Mouse (Mus musculus) bone marrow macrophage, adult 2 months (primary cell): ENCODE data around the gene Wdfy2. TPM values are rescaled to one million over a fixed set of nuclear protein-coding genes. Genes with fewer than 3 reads are reported as not detected.

ENCODE experiments used
- H3K27ac ChIP-seq: 2 replicates; pipeline ENCODE4 v1.5.1; 2012; ENCODE audit warnings: low read depth, low read length; ENCODE audit not compliant: insufficient read depth
- H3K4me1 ChIP-seq: 2 replicates; pipeline ENCODE4 v1.6.1; 2012; ENCODE audit warnings: low read length; ENCODE audit not compliant: control insufficient read depth, insufficient read depth
- H3K4me3 ChIP-seq: 2 replicates; pipeline ENCODE4 v1.5.1; 2012; ENCODE audit warnings: mild to moderate bottlenecking, low read length, moderate library complexity; ENCODE audit not compliant: insufficient read depth
- CTCF ChIP-seq: IDR thresholded peaks from 2 replicates; pipeline ENCODE4 v1.5.1; 2012; ENCODE audit warnings: low read depth, mild to moderate bottlenecking, low read length, moderate library complexity
- POLR2A ChIP-seq: IDR thresholded peaks from 2 replicates; pipeline ENCODE4 v1.6.1; 2012; ENCODE audit warnings: mild to moderate bottlenecking, low read depth, low read length, borderline replicate concordance
- polyA plus RNA-seq: library from polyadenylated mRNA; stranded (reverse); fragments of >200 nt; gene quantifications from 2 replicates; pipeline ENCODE4 v1.2.4, GENCODE M21; 2012; ENCODE audit not compliant: missing spikeins, insufficient read depth, insufficient read length

Gene Wdfy2
- polyA plus RNA-seq, 1 experiment, result 83.5 TPM

- TF ChIP-seq CTCF, result no peak
- no peak for TF ChIP-seq POLR2A
- Histone ChIP-seq H3K27ac (peak overlapping the region; percentile 89), H3K4me1 (peaks cover 54% of the 10 kb centered on the region), H3K4me3 (no peak overlapping the region)
Measured at GRCm38 (mm10) chr14:62842976-62843375, 5.5 kb downstream of the Wdfy2 start.

GRCm38 (mm10) chr14:62844226-62844625 lies 6.7 kb downstream of the Wdfy2 start:
- peak overlapping the region; percentile 63 for H3K27ac ChIP-seq
- H3K4me1 ChIP-seq, result peaks cover 54% of the 10 kb centered on the region
- TF ChIP-seq POLR2A, result no peak
- no peak for TF ChIP-seq CTCF

GRCm38 (mm10) chr14:62845011-62845840 lies 7.7 kb downstream of the Wdfy2 start:
- H3K27ac ChIP-seq, result peak overlapping the region; percentile 63

More at GRCm38 (mm10) chr14:62844226-62844625, 6.7 kb downstream of the Wdfy2 start:
- no peak overlapping the region; the same call in 1 of the 2 replicates for H3K4me3 ChIP-seq

GRCm38 (mm10) chr14:62850980-62851379 lies 13.5 kb downstream of the Wdfy2 start:
- no peak overlapping the region for H3K4me3 ChIP-seq
- no peak overlapping the region for H3K27ac ChIP-seq
- TF ChIP-seq CTCF (no peak), POLR2A (no peak)
- peaks cover 25% of the 10 kb centered on the region for H3K4me1 ChIP-seq

More at GRCm38 (mm10) chr14:62845011-62845840, 7.7 kb downstream of the Wdfy2 start:
- Histone ChIP-seq H3K4me3 (no peak overlapping the region), H3K4me1 (peaks cover 56% of the 10 kb centered on the region)
- no peak for TF ChIP-seq CTCF

GRCm38 (mm10) chr14:62852840-62853239 lies 15.4 kb downstream of the Wdfy2 start:
- TF ChIP-seq POLR2A (no peak), CTCF (no peak)
- H3K4me3 ChIP-seq, result no peak overlapping the region
- H3K4me1 ChIP-seq, result peaks cover 36% of the 10 kb centered on the region
- H3K27ac ChIP-seq, result no peak overlapping the region

- TF ChIP-seq CTCF, result no peak
- TF ChIP-seq POLR2A, result no peak
- no peak overlapping the region for H3K27ac ChIP-seq
- H3K4me3 ChIP-seq, result no peak overlapping the region
- H3K4me1 ChIP-seq, result peaks cover 44% of the 10 kb centered on the region
Measured at GRCm38 (mm10) chr14:62855077-62855835, 17.8 kb downstream of the Wdfy2 start.

- H3K4me3 ChIP-seq, result no peak overlapping the region
- TF ChIP-seq CTCF (no peak), POLR2A (no peak)
- peaks cover 44% of the 10 kb centered on the region for H3K4me1 ChIP-seq
- H3K27ac ChIP-seq, result no peak overlapping the region
Measured at GRCm38 (mm10) chr14:62855863-62856262, 18.4 kb downstream of the Wdfy2 start.

- TF ChIP-seq POLR2A (no peak), CTCF (no peak)
- Histone ChIP-seq H3K4me1 (peaks cover 40% of the 10 kb centered on the region), H3K27ac (peak overlapping the region; percentile 24)
Measured at GRCm38 (mm10) chr14:62856490-62856889, 19.0 kb downstream of the Wdfy2 start.

GRCm38 (mm10) chr14:62857879-62858278 lies 20.4 kb downstream of the Wdfy2 start:
- TF ChIP-seq CTCF (0 out of 2 replicates have a peak, but pooled peaks have one; percentile 10), POLR2A (no peak)
- 0 out of 2 replicates have a peak overlapping the region, but pooled peaks have one; percentile 12 for H3K4me3 ChIP-seq
- peak overlapping the region; percentile 86 for H3K27ac ChIP-seq
- peaks cover 47% of the 10 kb centered on the region for H3K4me1 ChIP-seq

More at GRCm38 (mm10) chr14:62856490-62856889, 19.0 kb downstream of the Wdfy2 start:
- H3K4me3 ChIP-seq, result no peak overlapping the region

GRCm38 (mm10) chr14:62858311-62858710 lies 20.8 kb downstream of the Wdfy2 start:
- Histone ChIP-seq H3K4me3 (no peak overlapping the region), H3K4me1 (peaks cover 50% of the 10 kb centered on the region), H3K27ac (peak overlapping the region; percentile 86)
- TF ChIP-seq CTCF (no peak), POLR2A (no peak)
